Mouse (Mus musculus): ENCODE results near the gene Bid. TPM values are rescaled to one million over a fixed set of nuclear protein-coding genes. Genes with fewer than 3 reads are reported as not detected.

The Bid gene
- total and polyA plus RNA-seq, 3 experiments: 28.2 to 50.2 TPM; not detected in 1

DNA sequence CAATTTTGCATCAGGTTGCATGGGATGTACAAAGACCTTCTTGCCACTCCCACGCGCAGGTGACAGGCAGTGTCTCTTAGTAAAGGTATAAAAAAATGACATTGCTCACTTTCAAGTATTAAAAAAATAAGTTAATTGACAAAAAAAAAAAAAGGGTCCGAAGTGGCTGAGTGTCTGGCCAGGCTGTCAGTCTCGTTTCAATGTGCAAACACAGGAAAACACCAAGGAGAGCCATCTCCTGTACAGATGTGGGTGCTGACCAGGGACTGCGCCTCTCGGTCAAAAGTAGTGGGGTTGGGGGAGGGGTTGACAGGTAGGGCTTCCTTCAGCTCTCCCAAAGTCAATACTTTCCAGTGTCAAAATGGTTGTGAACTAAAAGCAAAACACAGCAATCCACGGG lies 17.0 kb upstream of the Bid start:
- H3K4me3 ChIP-seq (ENCODE audit: control insufficient read depth in 1 of 2, insufficient read depth in 1 of 2, low read depth in 2 of 2, low read length in 2 of 2): no peak overlapping the region
- peaks cover 0 to 4% of the 10 kb centered on the region in 2 experiments; a peak in 2 of 4 replicates for H3K36me3 ChIP-seq (ENCODE audit: control insufficient read depth in 1 of 2, insufficient read depth in 2 of 2, low read length in 2 of 2)
- TF ChIP-seq ZMIZ1 (IDR thresholded peaks at IDR 0.05; ENCODE audit: low read depth, low read length) (no peak), POLR2AphosphoS5 (IDR thresholded peaks at IDR 0.05; ENCODE audit: borderline replicate concordance, low read depth, low read length) (no peak), GATA1 (IDR thresholded peaks at IDR 0.05; ENCODE audit: low read depth, low read length) (no peak), GABPA (IDR thresholded peaks at IDR 0.05; ENCODE audit: low read depth, low read length) (no peak), POLR2AphosphoS2 (IDR thresholded peaks at IDR 0.05; ENCODE audit: low read length) (no peak), ETS1 (IDR thresholded peaks at IDR 0.05; ENCODE audit: low read depth, low read length) (no peak), ZKSCAN1 (IDR thresholded peaks at IDR 0.05; ENCODE audit: low read depth, low read length) (no peak), ELF1 (IDR thresholded peaks at IDR 0.05; ENCODE audit: low read depth, low read length) (no peak), JUND (IDR thresholded peaks at IDR 0.05; ENCODE audit: low read depth, low read length) (no peak), CHD1 (IDR thresholded peaks at IDR 0.05; ENCODE audit: low read depth, low read length) (no peak), MEF2A (IDR thresholded peaks at IDR 0.05; ENCODE audit: extremely low read depth, insufficient replicate concordance, low read depth, low read length, poor library complexity, severe bottlenecking) (no peak), SIN3A (IDR thresholded peaks at IDR 0.05; ENCODE audit: low read length) (no peak), EP300 (IDR thresholded peaks at IDR 0.05; ENCODE audit: low read depth in 1 of 2, low read length in 2 of 2) (no peak), USF1 (IDR thresholded peaks at IDR 0.05; ENCODE audit: low read depth, low read length) (no peak), CTCF (IDR thresholded peaks at IDR 0.05 in 2 of 3, conservative IDR thresholded peaks at IDR 0.05 in 1 of 3; ENCODE audit: control insufficient read depth in 1 of 3, insufficient read depth in 1 of 3, low read depth in 2 of 3, low read length in 3 of 3, poor library complexity in 1 of 3, severe bottlenecking in 1 of 3) (no peak), E2F4 (IDR thresholded peaks at IDR 0.05; ENCODE audit: borderline replicate concordance, low read depth, low read length) (no peak), MYC (IDR thresholded peaks at IDR 0.05; ENCODE audit: low read depth, low read length) (no peak), POLR2A (IDR thresholded peaks at IDR 0.05; ENCODE audit: control insufficient read depth in 1 of 2, insufficient read depth in 1 of 2, low read depth in 1 of 2, low read length in 2 of 2, poor library complexity in 1 of 2) (no peak), USF2 (IDR thresholded peaks at IDR 0.05; ENCODE audit: borderline replicate concordance in 1 of 2, insufficient read depth in 1 of 2, low read depth in 1 of 2, low read length in 2 of 2) (no peak), ZNF384 (IDR thresholded peaks at IDR 0.05; ENCODE audit: low read depth, low read length) (no peak)
- DNase-seq (ENCODE audit: low read depth, low spot score): no peak
- no peak overlapping the region for H3K27ac ChIP-seq (ENCODE audit: control insufficient read depth, low read depth, low read length)
- no peak overlapping the region for H3K9ac ChIP-seq (ENCODE audit: control insufficient read depth, low read depth, low read length, poor library complexity, severe bottlenecking)
- peaks cover 12 to 14% of the 10 kb centered on the region in 2 experiments; a peak in 3 of 4 replicates for H3K4me1 ChIP-seq (ENCODE audit: control insufficient read depth in 1 of 2, insufficient read depth in 2 of 2, low read length in 2 of 2)
- no peaks in the 10 kb centered on the region for H3K79me2 ChIP-seq (ENCODE audit: control insufficient read depth, insufficient read depth, low read length, poor library complexity)
- no peaks in the 10 kb centered on the region for H3K9me3 ChIP-seq (replicated peaks; ENCODE audit: insufficient read depth, low read length)
- H3K27me3 ChIP-seq (ENCODE audit: control insufficient read depth in 1 of 2, insufficient read depth in 2 of 2, low read length in 2 of 2): no peaks in the 10 kb centered on the region

- DNase-seq (ENCODE audit: low read depth, low spot score): no peak
- peaks cover 0 to 8% of the 10 kb centered on the region in 2 experiments; a peak in 2 of 4 replicates for H3K36me3 ChIP-seq (ENCODE audit: control insufficient read depth in 1 of 2, insufficient read depth in 2 of 2, low read length in 2 of 2)
Observed at GRCm38 (mm10) chr6:120932597-120932996, 15.9 kb upstream of the Bid start.

More at GRCm38 (mm10) chr6:120932597-120932996, 15.9 kb upstream of the Bid start:
- H3K27ac ChIP-seq (ENCODE audit: control insufficient read depth, low read depth, low read length): no peak overlapping the region
- TF ChIP-seq CTCF (IDR thresholded peaks at IDR 0.05 in 2 of 3, conservative IDR thresholded peaks at IDR 0.05 in 1 of 3; ENCODE audit: control insufficient read depth in 1 of 3, insufficient read depth in 1 of 3, low read depth in 2 of 3, low read length in 3 of 3, poor library complexity in 1 of 3, severe bottlenecking in 1 of 3): no peak
- no peak for TF ChIP-seq E2F4 (IDR thresholded peaks at IDR 0.05; ENCODE audit: borderline replicate concordance, low read depth, low read length)
- TF ChIP-seq UBTF (IDR thresholded peaks at IDR 0.05; ENCODE audit: borderline replicate concordance, insufficient read depth, low read depth, low read length): no peak
- no peak for TF ChIP-seq KAT2A (conservative IDR thresholded peaks at IDR 0.05; ENCODE audit: low read depth, low read length)
- no peak for TF ChIP-seq MAZ (IDR thresholded peaks at IDR 0.05; ENCODE audit: low read depth, low read length)
- no peak overlapping the region for H3K9ac ChIP-seq (ENCODE audit: control insufficient read depth, low read depth, low read length, poor library complexity, severe bottlenecking)
- H3K4me1 ChIP-seq (ENCODE audit: control insufficient read depth in 1 of 2, insufficient read depth in 2 of 2, low read length in 2 of 2): peaks cover 16 to 20% of the 10 kb centered on the region in 2 experiments
- no peaks in the 10 kb centered on the region for H3K9me3 ChIP-seq (replicated peaks; ENCODE audit: insufficient read depth, low read length)
- H3K27me3 ChIP-seq (ENCODE audit: control insufficient read depth in 1 of 2, insufficient read depth in 2 of 2, low read length in 2 of 2): no peaks in the 10 kb centered on the region
- no peaks in the 10 kb centered on the region for H3K79me2 ChIP-seq (ENCODE audit: control insufficient read depth, insufficient read depth, low read length, poor library complexity)
- no peak overlapping the region for H3K4me3 ChIP-seq (ENCODE audit: control insufficient read depth in 1 of 2, insufficient read depth in 1 of 2, low read depth in 2 of 2, low read length in 2 of 2)

Data from MEL (cell line).